Mouse (Mus musculus) liver, adult 2 months (tissue): ENCODE results near the gene Ubald1. TPM values are rescaled to one million over a fixed set of nuclear protein-coding genes. Genes with fewer than 3 reads are reported as not detected.

Experiments used
- DNase-seq: peaks from one replicate; pipeline ENCODE4 v3.0.0-alpha.2; 2011; ENCODE audit warnings: low read depth, low spot score; ENCODE audit errors: extremely low read depth
- H3K27ac ChIP-seq: fragments of 200-500 bp; replicated peaks from 2 replicates; pipeline ENCODE4 v1.5.1; 2012; ENCODE audit warnings: low read depth, mild to moderate bottlenecking, control low read depth, inconsistent platforms, low read length; ENCODE audit not compliant: insufficient read depth
- H3K27me3 ChIP-seq: fragments of 200-500 bp; 2 replicates; pipeline ENCODE4 v1.6.1; 2012; ENCODE audit warnings: mild to moderate bottlenecking, moderate library complexity, low read length, inconsistent platforms; ENCODE audit not compliant: control insufficient read depth, insufficient read depth
- H3K36me3 ChIP-seq: fragments of 200-500 bp; 2 replicates; pipeline ENCODE4 v1.6.1; 2012; ENCODE audit warnings: low read length, inconsistent platforms; ENCODE audit not compliant: control insufficient read depth, insufficient read depth
- H3K4me1 ChIP-seq: fragments of 200-500 bp; 2 replicates; pipeline ENCODE4 v1.6.1; 2011; ENCODE audit warnings: low read length; ENCODE audit not compliant: control insufficient read depth, insufficient read depth
- H3K4me3 ChIP-seq: fragments of 200-500 bp; 2 replicates; pipeline ENCODE4 v1.5.1; 2011; ENCODE audit warnings: low read depth, mild to moderate bottlenecking, control low read depth, low read length, moderate library complexity; ENCODE audit not compliant: insufficient read depth
- H3K79me2 ChIP-seq: fragments of 200-500 bp; 2 replicates; pipeline ENCODE4 v1.6.1; 2012; ENCODE audit warnings: inconsistent platforms, mild to moderate bottlenecking, low read length, moderate library complexity; ENCODE audit not compliant: control insufficient read depth, insufficient read depth
- H3K9ac ChIP-seq: fragments of 200-500 bp; 2 replicates; pipeline ENCODE4 v1.6.1; 2012; ENCODE audit warnings: low read depth, mild to moderate bottlenecking, control low read depth, inconsistent platforms, low read length
- CTCF ChIP-seq: fragments of 200-500 bp; IDR thresholded peaks from 2 replicates; pipeline ENCODE4 v1.5.1; 2011; ENCODE audit warnings: low read depth, low read length, control low read depth
- POLR2A ChIP-seq: fragments of 200-500 bp; IDR thresholded peaks from 2 replicates; pipeline ENCODE4 v1.6.1; 2011; ENCODE audit warnings: low read length, control low read depth; ENCODE audit not compliant: insufficient read depth; ENCODE audit errors: extremely low read depth
- WGBS: fragments of 180-500 bp; shearing (Covaris S2); methylation state at CpG from one replicate; pipeline ENCODE4 v1.1.7; 2018; 5-methylcytosine and 5-hydroxymethylcytosine counted together
- polyA plus RNA-seq: library from polyadenylated mRNA; depleted of rRNA; stranded (reverse); fragments of >200 nt; gene quantifications from 2 replicates; pipeline ENCODE4 v1.2.3, GENCODE M21; 2012
- total RNA-seq: library from RNA; depleted of rRNA; stranded (reverse); fragments of >200 nt; gene quantifications from 2 replicates; pipeline ENCODE4 v1.2.3, GENCODE M21; 2014

Gene Ubald1
- total and polyA plus RNA-seq, 2 experiments = 4.0 to 15.5 TPM

- Histone ChIP-seq H3K36me3 (peaks cover 11% of the 10 kb centered on the region; the same call in 1 of the 2 replicates), H3K4me3 (no peak overlapping the region), H3K27me3 (no peaks in the 10 kb centered on the region), H3K79me2 (no peaks in the 10 kb centered on the region), H3K4me1 (peaks cover 21% of the 10 kb centered on the region), H3K9ac (no peak overlapping the region), H3K27ac (no peak overlapping the region)
- no peak for DNase-seq
- TF ChIP-seq CTCF (no peak), POLR2A (no peak)
- 97% methylated on average over 8 of the region's 8 CpGs for WGBS
Measured at GRCm38 (mm10) chr16:4910758-4911157, 30.6 kb upstream of the Ubald1 start.

- DNase-seq = no peak
- no peak overlapping the region for H3K4me3 ChIP-seq
- no peak overlapping the region for H3K9ac ChIP-seq
- peaks cover 9% of the 10 kb centered on the region; the same call in 1 of the 2 replicates for H3K79me2 ChIP-seq
- H3K36me3 ChIP-seq = peaks cover 9% of the 10 kb centered on the region; the same call in 1 of the 2 replicates
- WGBS = 97% methylated on average over 2 of the region's 2 CpGs
- TF ChIP-seq POLR2A = no peak
- peak; percentile 28; the same call in 1 of the 2 replicates for TF ChIP-seq CTCF
- no peak overlapping the region for H3K27ac ChIP-seq
- no peaks in the 10 kb centered on the region for H3K27me3 ChIP-seq
- H3K4me1 ChIP-seq = peaks cover 27% of the 10 kb centered on the region
Measured at GRCm38 (mm10) chr16:4909745-4910144, 29.6 kb upstream of the Ubald1 start.

- peak; percentile 65 for DNase-seq
- Histone ChIP-seq H3K4me1 (peaks cover 27% of the 10 kb centered on the region), H3K9ac (no peak overlapping the region), H3K79me2 (peaks cover 18% of the 10 kb centered on the region; the same call in 1 of the 2 replicates), H3K36me3 (peaks cover 9% of the 10 kb centered on the region; the same call in 1 of the 2 replicates), H3K27me3 (no peaks in the 10 kb centered on the region), H3K27ac (peak overlapping the region; percentile 17), H3K4me3 (no peak overlapping the region)
- 24% methylated on average over 4 of the region's 5 CpGs for WGBS
- TF ChIP-seq POLR2A = no peak
Measured at GRCm38 (mm10) chr16:4907972-4908371, 27.9 kb upstream of the Ubald1 start.

GRCm38 (mm10) chr16:4907386-4907785, 27.3 kb upstream of the Ubald1 start:
- peaks cover 23% of the 10 kb centered on the region for H3K4me1 ChIP-seq
- H3K36me3 ChIP-seq = peaks cover 9% of the 10 kb centered on the region; the same call in 1 of the 2 replicates
- H3K4me3 ChIP-seq = no peak overlapping the region
- WGBS = 30% methylated on average over 2 of the region's 2 CpGs
- H3K9ac ChIP-seq = no peak overlapping the region
- peaks cover 18% of the 10 kb centered on the region; the same call in 1 of the 2 replicates for H3K79me2 ChIP-seq
- TF ChIP-seq CTCF (no peak), POLR2A (no peak)
- peak overlapping the region; percentile 26 for H3K27ac ChIP-seq
- no peaks in the 10 kb centered on the region for H3K27me3 ChIP-seq
- DNase-seq = peak; percentile 86

GRCm38 (mm10) chr16:4906559-4906958, 26.4 kb upstream of the Ubald1 start:
- TF ChIP-seq POLR2A (no peak), CTCF (no peak)
- DNase-seq = no peak
- H3K36me3 ChIP-seq = peaks cover 6% of the 10 kb centered on the region; the same call in 1 of the 2 replicates
- peaks cover 18% of the 10 kb centered on the region; the same call in 1 of the 2 replicates for H3K79me2 ChIP-seq
- no peak overlapping the region for H3K9ac ChIP-seq
- H3K27ac ChIP-seq = no peak overlapping the region
- H3K4me3 ChIP-seq = no peak overlapping the region
- no peaks in the 10 kb centered on the region for H3K27me3 ChIP-seq
- H3K4me1 ChIP-seq = peaks cover 23% of the 10 kb centered on the region

- H3K4me3 ChIP-seq = no peak overlapping the region
- peaks cover 23% of the 10 kb centered on the region; the same call in 1 of the 2 replicates for H3K79me2 ChIP-seq
- no peak overlapping the region for H3K27ac ChIP-seq
- H3K27me3 ChIP-seq = no peaks in the 10 kb centered on the region
- H3K9ac ChIP-seq = no peak overlapping the region
- H3K4me1 ChIP-seq = peaks cover 23% of the 10 kb centered on the region
- DNase-seq = no peak
- H3K36me3 ChIP-seq = peaks cover 2% of the 10 kb centered on the region; the same call in 1 of the 2 replicates
- TF ChIP-seq POLR2A (no peak), CTCF (no peak)
- whole genome bisulfite sequencing = 52% methylated on average over 1 of the region's 1 CpGs
Measured at GRCm38 (mm10) chr16:4905591-4905990, 25.5 kb upstream of the Ubald1 start.
